Mouse (Mus musculus): ENCODE measurements around the gene Synpo2l.

DNA sequence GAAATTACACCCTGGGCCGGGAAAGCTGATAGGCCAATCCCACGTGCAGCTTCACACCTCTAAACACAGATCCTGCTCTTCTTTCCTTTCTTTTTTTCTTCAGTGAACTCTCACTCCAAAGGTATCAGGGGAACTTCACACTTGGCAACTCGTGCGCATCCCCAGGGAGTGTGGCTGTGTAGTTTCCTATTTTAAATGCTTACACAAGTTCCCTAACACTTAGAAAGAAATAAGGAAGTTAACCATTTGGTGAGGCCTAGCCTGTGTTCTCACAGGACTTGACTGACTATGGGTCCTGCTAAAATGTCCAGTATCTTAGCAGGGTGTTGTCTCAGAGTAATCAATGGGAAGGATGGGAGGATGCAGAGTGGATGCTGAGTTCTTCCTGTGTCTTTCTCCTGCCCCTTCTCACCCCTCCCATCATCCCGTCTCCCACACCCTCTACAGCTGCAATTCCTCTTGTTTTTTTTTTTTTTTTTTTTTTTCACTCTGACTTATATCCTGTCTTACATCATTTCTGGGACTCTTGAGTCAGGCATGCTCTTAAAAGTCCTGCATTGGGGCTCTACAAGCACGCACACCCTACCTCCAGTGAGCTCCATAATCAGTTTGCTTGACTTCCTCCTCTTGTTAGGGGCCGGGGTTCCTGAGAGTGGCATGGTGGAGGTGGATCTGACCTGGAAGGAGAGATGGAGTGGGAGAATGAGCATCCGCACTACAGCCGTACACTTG lies 13.3 kb downstream of the Synpo2l start:
- TF ChIP-seq ZC3H11A (IDR thresholded peaks at IDR 0.05; ENCODE audit: borderline replicate concordance, low read depth, low read length) (no peak), MAFK (IDR thresholded peaks at IDR 0.05; ENCODE audit: insufficient read depth, low read depth, low read length) (no peak)
